Mouse (Mus musculus) limb, embryonic 12.5 days (tissue): ENCODE data around the gene Ttc7. TPM values are rescaled to one million over a fixed set of nuclear protein-coding genes. Genes with fewer than 3 reads are reported as not detected.

Experiments
- ATAC-seq: fragments of 200-750 bp; cut with Nextera tagmentation; 2 replicates; pipeline ENCODE4 v1.8.0; 2017; ENCODE audit warnings: low read depth, moderate TSS enrichment; ENCODE audit not compliant: insufficient number of reproducible peaks, insufficient read depth, low FRiP score, low TSS enrichment
- H3K27ac ChIP-seq: fragments of 300-500 bp; sonication (generic); 2 replicates; pipeline ENCODE4 v1.5.1; 2016; ENCODE audit warnings: mild to moderate bottlenecking, moderate library complexity
- H3K27me3 ChIP-seq: fragments of 300-500 bp; sonication (generic); 2 replicates; pipeline ENCODE4 v1.6.1; 2016; ENCODE audit warnings: mild to moderate bottlenecking, moderate library complexity
- H3K36me3 ChIP-seq: fragments of 300-500 bp; sonication (generic); 2 replicates; pipeline ENCODE4 v1.6.1; 2016; ENCODE audit warnings: mild to moderate bottlenecking, moderate library complexity
- H3K4me1 ChIP-seq: fragments of 300-500 bp; sonication (generic); replicated peaks from 2 replicates; pipeline ENCODE4 v1.6.1; 2016
- H3K4me2 ChIP-seq: fragments of 300-500 bp; sonication (generic); 2 replicates; pipeline ENCODE4 v1.6.1; 2016; ENCODE audit warnings: mild to moderate bottlenecking, moderate library complexity
- H3K4me3 ChIP-seq: fragments of 300-500 bp; sonication (generic); replicated peaks from 2 replicates; pipeline ENCODE4 v1.5.1; 2016; ENCODE audit warnings: mild to moderate bottlenecking
- H3K9ac ChIP-seq: fragments of 300-500 bp; sonication (generic); replicated peaks from 2 replicates; pipeline ENCODE4 v1.6.1; 2016; ENCODE audit warnings: mild to moderate bottlenecking, moderate library complexity
- H3K9me3 ChIP-seq: fragments of 300-500 bp; sonication (generic); 2 replicates; pipeline ENCODE4 v1.6.1; 2016; ENCODE audit warnings: mild to moderate bottlenecking, moderate library complexity
- WGBS: fragments of 180-500 bp; shearing (Covaris S2); methylation state at CpG from one replicate; pipeline ENCODE4 v1.1.7; 2016; 5-methylcytosine and 5-hydroxymethylcytosine counted together
- polyA plus RNA-seq: library from polyadenylated mRNA; unstranded; fragments of >200 nt; fragmentation: Nextera tagmentation; extraction: Ambion mirVana; gene quantifications from 2 replicates; pipeline ENCODE4 v1.2.1, GENCODE M21; 2016

Ttc7 gene
- polyA plus RNA-seq, 1 experiment from 2014 or later, result 4.9 TPM

DNA sequence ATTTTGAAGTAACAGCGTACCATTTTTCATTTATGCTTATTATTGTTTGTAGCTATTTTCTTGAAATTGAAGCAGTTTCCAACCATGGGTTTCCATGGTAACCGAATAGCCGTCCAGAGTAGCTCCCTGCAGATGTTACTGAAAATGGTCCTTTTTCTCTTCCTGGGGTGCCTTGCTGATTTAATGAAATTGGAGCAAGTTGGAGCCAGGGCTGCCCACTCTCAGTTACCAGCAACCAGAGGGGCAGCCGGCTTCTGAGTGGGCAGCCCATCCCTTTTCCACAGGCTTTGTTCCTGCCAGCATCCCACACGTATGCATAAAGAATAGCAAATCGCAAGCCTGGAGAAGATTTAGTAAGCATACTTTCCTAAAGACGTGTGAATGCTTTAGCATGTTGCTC, 89.5 kb downstream of the Ttc7 start:
- Histone ChIP-seq H3K27ac (no peak overlapping the region), H3K4me3 (no peak overlapping the region), H3K9me3 (no peaks in the 10 kb centered on the region), H3K27me3 (peaks cover 10% of the 10 kb centered on the region; the same call in 1 of the 2 replicates), H3K9ac (no peak overlapping the region), H3K36me3 (no peaks in the 10 kb centered on the region), H3K4me1 (peaks cover 62% of the 10 kb centered on the region), H3K4me2 (no peak overlapping the region)
- no peak for ATAC-seq
- 81% methylated on average over 7 of the region's 7 CpGs for WGBS

DNA sequence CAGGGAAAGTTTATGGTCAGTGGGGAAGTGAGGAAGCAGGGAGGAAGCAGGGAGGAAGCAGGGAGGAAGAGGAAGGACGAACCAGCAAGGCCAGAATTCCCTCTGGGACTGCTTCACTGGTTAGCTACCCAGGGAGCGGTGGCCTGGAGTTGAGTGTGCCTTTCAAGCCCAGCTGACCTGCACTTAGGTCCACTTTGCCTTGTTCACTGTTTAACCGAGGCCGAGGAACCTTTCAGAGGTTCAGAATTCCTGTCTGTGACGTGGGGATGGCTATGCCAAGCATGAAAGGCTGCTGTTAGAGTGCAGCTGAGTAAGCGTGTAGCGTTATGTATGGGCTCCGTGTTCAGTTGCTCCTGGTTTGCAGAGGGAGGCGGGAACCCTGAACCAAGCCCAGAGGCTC, 90.6 kb downstream of the Ttc7 start:
- Histone ChIP-seq H3K9ac (no peak overlapping the region), H3K9me3 (no peaks in the 10 kb centered on the region), H3K4me2 (no peak overlapping the region), H3K36me3 (no peaks in the 10 kb centered on the region), H3K27ac (no peak overlapping the region), H3K4me1 (peaks cover 62% of the 10 kb centered on the region), H3K4me3 (no peak overlapping the region), H3K27me3 (peaks cover 10% of the 10 kb centered on the region; the same call in 1 of the 2 replicates)
- 93% methylated on average over 9 of the region's 9 CpGs for WGBS
- ATAC-seq, result no peak

- Histone ChIP-seq H3K4me2 (no peak overlapping the region), H3K4me1 (peaks cover 65% of the 10 kb centered on the region), H3K4me3 (no peak overlapping the region), H3K27me3 (no peaks in the 10 kb centered on the region), H3K27ac (peak overlapping the region; percentile 85), H3K9me3 (no peaks in the 10 kb centered on the region), H3K36me3 (no peaks in the 10 kb centered on the region), H3K9ac (no peak overlapping the region)
- WGBS, result 15% methylated on average over 10 of the region's 10 CpGs
- peak; percentile 48; the same call in 1 of the 2 replicates for ATAC-seq
These were observed 93.3 kb downstream of the Ttc7 start for GRCm38 (mm10) chr17:87375941-87376511.

DNA sequence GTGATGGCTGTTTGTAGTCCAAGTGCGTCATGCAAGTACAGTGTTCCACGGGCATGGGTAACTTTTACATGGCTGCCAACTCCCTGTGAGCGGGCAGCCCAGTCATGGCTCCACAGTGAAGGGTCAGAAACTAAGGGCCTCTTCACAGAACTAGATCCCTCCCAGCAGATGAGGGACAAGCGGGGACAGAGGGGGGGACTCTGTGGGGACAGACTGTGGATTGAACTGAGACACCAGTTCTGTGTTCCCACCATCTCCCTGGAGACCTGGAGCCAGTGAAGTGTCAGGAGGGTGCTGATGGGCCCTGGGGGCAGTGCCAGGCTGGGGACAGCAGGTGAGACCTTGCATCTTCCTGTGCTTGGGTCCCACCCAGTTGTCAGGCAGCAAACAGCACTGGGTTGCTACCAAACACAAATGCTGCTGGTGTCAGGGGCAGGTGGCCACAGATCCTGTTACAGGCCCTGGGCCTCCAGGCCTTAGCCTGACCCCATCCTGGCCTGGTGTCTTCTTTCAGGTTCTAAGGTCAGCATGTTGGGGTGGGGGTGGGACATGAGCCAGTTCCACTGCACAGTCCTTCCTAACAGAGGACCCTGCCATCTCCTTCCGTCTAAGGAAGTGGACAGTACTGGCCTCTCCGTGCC, 94.3 kb downstream of the Ttc7 start:
- H3K9me3 ChIP-seq, result no peaks in the 10 kb centered on the region
- ATAC-seq, result 0 out of 2 replicates have a peak, but pooled peaks have one; percentile 8
- peaks cover 65% of the 10 kb centered on the region for H3K4me1 ChIP-seq
- no peak overlapping the region for H3K4me2 ChIP-seq
- H3K9ac ChIP-seq, result no peak overlapping the region; the same call in 1 of the 2 replicates
- H3K36me3 ChIP-seq, result no peaks in the 10 kb centered on the region
- H3K4me3 ChIP-seq, result no peak overlapping the region
- peak overlapping the region; percentile 85 for H3K27ac ChIP-seq
- no peaks in the 10 kb centered on the region for H3K27me3 ChIP-seq
- 69% methylated on average over 6 of the region's 6 CpGs for WGBS

- Histone ChIP-seq H3K36me3 (no peaks in the 10 kb centered on the region), H3K4me3 (no peak overlapping the region), H3K9me3 (no peaks in the 10 kb centered on the region), H3K4me1 (peaks cover 60% of the 10 kb centered on the region), H3K27ac (peak overlapping the region; percentile 85; the same call in 1 of the 2 replicates), H3K4me2 (no peak overlapping the region), H3K9ac (no peak overlapping the region), H3K27me3 (no peaks in the 10 kb centered on the region)
- 0 out of 2 replicates have a peak, but pooled peaks have one; percentile 3 for ATAC-seq
- 56% methylated on average over 6 of the region's 6 CpGs for WGBS
These were observed 94.8 kb downstream of the Ttc7 start for GRCm38 (mm10) chr17:87377536-87377935.

GRCm38 (mm10) chr17:87378354-87379159, 95.9 kb downstream of the Ttc7 start:
- Histone ChIP-seq H3K4me2 (no peak overlapping the region), H3K9me3 (no peaks in the 10 kb centered on the region), H3K27me3 (no peaks in the 10 kb centered on the region), H3K4me1 (peaks cover 60% of the 10 kb centered on the region), H3K4me3 (no peak overlapping the region), H3K9ac (peak overlapping the region; percentile 23; the same call in 1 of the 2 replicates), H3K27ac (peak overlapping the region; percentile 85), H3K36me3 (no peaks in the 10 kb centered on the region)
- 60% methylated on average over 16 of the region's 16 CpGs for WGBS
- ATAC-seq, result no peak

- peaks cover 60% of the 10 kb centered on the region for H3K4me1 ChIP-seq
- no peaks in the 10 kb centered on the region for H3K9me3 ChIP-seq
- H3K4me2 ChIP-seq, result no peak overlapping the region
- no peak overlapping the region for H3K4me3 ChIP-seq
- 82% methylated on average over 11 of the region's 11 CpGs for WGBS
- H3K27me3 ChIP-seq, result no peaks in the 10 kb centered on the region
- ATAC-seq, result no peak
- peak overlapping the region; percentile 23; the same call in 1 of the 2 replicates for H3K9ac ChIP-seq
- no peaks in the 10 kb centered on the region for H3K36me3 ChIP-seq
- H3K27ac ChIP-seq, result peak overlapping the region; percentile 78; the same call in 1 of the 2 replicates
These were observed 96.5 kb downstream of the Ttc7 start for GRCm38 (mm10) chr17:87379160-87379624.

- Histone ChIP-seq H3K36me3 (no peaks in the 10 kb centered on the region), H3K9me3 (no peaks in the 10 kb centered on the region), H3K27ac (peak overlapping the region; percentile 78), H3K4me1 (peaks cover 60% of the 10 kb centered on the region), H3K4me3 (no peak overlapping the region), H3K4me2 (no peak overlapping the region; the same call in 1 of the 2 replicates), H3K9ac (peak overlapping the region; percentile 50; the same call in 1 of the 2 replicates), H3K27me3 (no peaks in the 10 kb centered on the region)
- WGBS, result 21% methylated on average over 10 of the region's 10 CpGs
- ATAC-seq, result no peak
These were observed 97.1 kb downstream of the Ttc7 start for GRCm38 (mm10) chr17:87379821-87380220.

DNA sequence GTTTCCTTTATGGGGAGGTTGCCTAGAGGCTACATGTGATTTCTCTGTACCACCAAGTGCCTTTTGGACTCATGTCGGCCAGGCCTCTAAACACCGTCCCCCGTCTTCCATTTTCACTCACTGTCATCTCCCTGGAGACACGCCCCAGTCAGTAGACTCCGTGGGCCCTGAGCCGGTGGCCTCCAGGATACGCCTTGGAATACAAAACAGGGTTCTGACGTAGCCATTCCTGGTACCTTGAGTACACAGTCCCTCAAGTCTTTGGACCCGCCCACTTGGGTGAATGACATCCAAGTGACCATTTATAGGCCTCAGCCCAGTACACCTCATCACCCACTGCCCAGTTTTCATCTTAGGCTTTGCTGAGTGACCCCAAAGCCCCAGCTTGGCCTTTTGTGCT, 98.0 kb downstream of the Ttc7 start:
- no peak overlapping the region for H3K4me2 ChIP-seq
- ATAC-seq, result no peak
- no peak overlapping the region for H3K27ac ChIP-seq
- H3K4me3 ChIP-seq, result no peak overlapping the region
- H3K4me1 ChIP-seq, result peaks cover 51% of the 10 kb centered on the region
- H3K9me3 ChIP-seq, result no peaks in the 10 kb centered on the region
- 91% methylated on average over 9 of the region's 9 CpGs for WGBS
- no peak overlapping the region for H3K9ac ChIP-seq
- H3K27me3 ChIP-seq, result no peaks in the 10 kb centered on the region
- H3K36me3 ChIP-seq, result no peaks in the 10 kb centered on the region

- no peak for ATAC-seq
- no peak overlapping the region for H3K4me3 ChIP-seq
- no peaks in the 10 kb centered on the region for H3K36me3 ChIP-seq
- WGBS, result 82% methylated on average over 3 of the region's 3 CpGs
- peaks cover 6% of the 10 kb centered on the region for H3K4me1 ChIP-seq
- H3K27ac ChIP-seq, result no peak overlapping the region
- H3K9ac ChIP-seq, result no peak overlapping the region
- no peak overlapping the region for H3K4me2 ChIP-seq
- H3K27me3 ChIP-seq, result no peaks in the 10 kb centered on the region
- no peaks in the 10 kb centered on the region for H3K9me3 ChIP-seq
These were observed 103.1 kb downstream of the Ttc7 start for GRCm38 (mm10) chr17:87385835-87386234.

DNA sequence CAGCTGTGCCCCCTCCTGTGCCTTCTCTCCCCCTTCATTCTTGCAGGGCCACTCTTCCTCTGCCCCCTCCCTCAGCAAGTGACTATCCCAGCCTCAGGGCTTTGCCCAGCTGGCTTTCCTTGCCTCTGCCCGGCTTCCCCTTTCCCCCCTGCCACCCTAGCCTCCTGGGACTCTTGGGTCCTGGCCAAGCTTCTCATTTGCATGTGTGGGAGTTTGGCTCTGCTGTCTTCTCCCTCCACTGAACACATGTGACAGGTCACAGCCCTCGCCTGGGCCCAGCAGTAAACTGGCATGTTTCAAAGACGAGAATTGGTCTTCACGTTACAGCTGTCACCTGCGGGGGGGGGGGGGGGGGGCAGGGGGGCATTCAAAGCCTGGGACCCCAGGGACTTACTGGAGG, 104.4 kb downstream of the Ttc7 start:
- H3K4me1 ChIP-seq, result peaks cover 16% of the 10 kb centered on the region
- no peak overlapping the region for H3K9ac ChIP-seq
- H3K27ac ChIP-seq, result no peak overlapping the region
- 44% methylated on average over 4 of the region's 5 CpGs for WGBS
- ATAC-seq, result no peak
- H3K9me3 ChIP-seq, result no peaks in the 10 kb centered on the region
- H3K4me2 ChIP-seq, result no peak overlapping the region
- H3K4me3 ChIP-seq, result no peak overlapping the region
- no peaks in the 10 kb centered on the region for H3K27me3 ChIP-seq
- no peaks in the 10 kb centered on the region for H3K36me3 ChIP-seq
